Mouse (Mus musculus): ENCODE data around the gene Rims1.

- no peak for TF ChIP-seq GATA1 (IDR thresholded peaks at IDR 0.05; ENCODE audit: borderline replicate concordance, low read length)
- TF ChIP-seq FLI1 (IDR thresholded peaks at IDR 0.05; ENCODE audit: low read length): no peak
These were observed 185.0 kb downstream of the Rims1 start for GRCm38 (mm10) chr1:22620827-22621226.
